Mouse (Mus musculus) brown adipose tissue, adult 24 weeks (tissue): ENCODE results near the gene Celf5. TPM values are rescaled to one million over a fixed set of nuclear protein-coding genes. Genes with fewer than 3 reads are reported as not detected.

Experiments used
- H3K27ac ChIP-seq: fragments of 200-500 bp; replicated peaks from 2 replicates; pipeline ENCODE4 v1.5.1; 2012; ENCODE audit warnings: low read depth, mild to moderate bottlenecking, low read length
- H3K4me1 ChIP-seq: fragments of 200-500 bp; 2 replicates; pipeline ENCODE4 v1.6.1; 2012; ENCODE audit warnings: low read length, mixed read lengths; ENCODE audit not compliant: control insufficient read depth, insufficient read depth, insufficient read length
- H3K4me3 ChIP-seq: fragments of 200-500 bp; 2 replicates; pipeline ENCODE4 v1.5.1; 2012; ENCODE audit warnings: low read depth, mild to moderate bottlenecking, low read length, moderate library complexity; ENCODE audit not compliant: insufficient read depth
- polyA plus RNA-seq: library from polyadenylated mRNA; stranded (reverse); fragments of >200 nt; gene quantifications from 2 replicates; pipeline ENCODE4 v1.2.4, GENCODE M21; 2012; ENCODE audit not compliant: missing spikeins, insufficient read depth, insufficient read length

Celf5 gene
- polyA plus RNA-seq, 1 experiment = 0.63 TPM

- no peak overlapping the region for H3K27ac ChIP-seq
- peaks cover 19% of the 10 kb centered on the region for H3K4me1 ChIP-seq
- peak overlapping the region; percentile 21; the same call in 1 of the 2 replicates for H3K4me3 ChIP-seq
These were observed 50.2 kb downstream of the Celf5 start for GRCm38 (mm10) chr10:81432169-81432867.

- Histone ChIP-seq H3K4me3 (peak overlapping the region; percentile 85), H3K4me1 (peaks cover 20% of the 10 kb centered on the region), H3K27ac (peak overlapping the region; percentile 19; the same call in 1 of the 2 replicates)
These were observed 50.9 kb downstream of the Celf5 start for GRCm38 (mm10) chr10:81431526-81432168.

GRCm38 (mm10) chr10:81430831-81431525 is 51.5 kb downstream of the Celf5 start:
- Histone ChIP-seq H3K27ac (peak overlapping the region; percentile 74; the same call in 1 of the 2 replicates), H3K4me3 (peak overlapping the region; percentile 85), H3K4me1 (peaks cover 19% of the 10 kb centered on the region)

GRCm38 (mm10) chr10:81430141-81430830 is 52.2 kb downstream of the Celf5 start:
- peak overlapping the region; percentile 85 for H3K4me3 ChIP-seq
- peak overlapping the region; percentile 91 for H3K27ac ChIP-seq
- peaks cover 16% of the 10 kb centered on the region for H3K4me1 ChIP-seq

- Histone ChIP-seq H3K4me3 (peak overlapping the region; percentile 85), H3K4me1 (peaks cover 16% of the 10 kb centered on the region), H3K27ac (peak overlapping the region; percentile 91)
These were observed 52.9 kb downstream of the Celf5 start for GRCm38 (mm10) chr10:81429605-81430061.

- Histone ChIP-seq H3K27ac (no peak overlapping the region), H3K4me1 (peaks cover 19% of the 10 kb centered on the region), H3K4me3 (no peak overlapping the region; the same call in 1 of the 2 replicates)
These were observed 53.4 kb downstream of the Celf5 start for GRCm38 (mm10) chr10:81429092-81429491.

- Histone ChIP-seq H3K27ac (no peak overlapping the region), H3K4me1 (peaks cover 19% of the 10 kb centered on the region), H3K4me3 (no peak overlapping the region)
These were observed 54.0 kb downstream of the Celf5 start for GRCm38 (mm10) chr10:81428507-81428870.

GRCm38 (mm10) chr10:81427804-81428506 is 54.6 kb downstream of the Celf5 start:
- Histone ChIP-seq H3K4me3 (no peak overlapping the region), H3K27ac (no peak overlapping the region), H3K4me1 (peaks cover 16% of the 10 kb centered on the region)

GRCm38 (mm10) chr10:81427327-81427726 is 55.2 kb downstream of the Celf5 start:
- Histone ChIP-seq H3K4me3 (peak overlapping the region; percentile 87), H3K27ac (peak overlapping the region; percentile 36), H3K4me1 (peaks cover 21% of the 10 kb centered on the region)

- peak overlapping the region; percentile 47 for H3K27ac ChIP-seq
- peak overlapping the region; percentile 87 for H3K4me3 ChIP-seq
- H3K4me1 ChIP-seq = peaks cover 25% of the 10 kb centered on the region
These were observed 55.6 kb downstream of the Celf5 start for GRCm38 (mm10) chr10:81426897-81427296.

- Histone ChIP-seq H3K4me1 (peaks cover 25% of the 10 kb centered on the region), H3K27ac (peak overlapping the region; percentile 47; the same call in 1 of the 2 replicates), H3K4me3 (peak overlapping the region; percentile 87)
These were observed 56.3 kb downstream of the Celf5 start for GRCm38 (mm10) chr10:81426081-81426671.

GRCm38 (mm10) chr10:81425236-81425850 is 57.2 kb downstream of the Celf5 start:
- H3K4me1 ChIP-seq = peaks cover 26% of the 10 kb centered on the region
- H3K4me3 ChIP-seq = peak overlapping the region; percentile 87
- H3K27ac ChIP-seq = peak overlapping the region; percentile 60

GRCm38 (mm10) chr10:81424246-81425051 is 58.1 kb downstream of the Celf5 start:
- Histone ChIP-seq H3K4me1 (peaks cover 35% of the 10 kb centered on the region), H3K4me3 (peak overlapping the region; percentile 87), H3K27ac (peak overlapping the region; percentile 60)
